Mouse (Mus musculus): ENCODE measurements around the gene E130114P18Rik.

DNA sequence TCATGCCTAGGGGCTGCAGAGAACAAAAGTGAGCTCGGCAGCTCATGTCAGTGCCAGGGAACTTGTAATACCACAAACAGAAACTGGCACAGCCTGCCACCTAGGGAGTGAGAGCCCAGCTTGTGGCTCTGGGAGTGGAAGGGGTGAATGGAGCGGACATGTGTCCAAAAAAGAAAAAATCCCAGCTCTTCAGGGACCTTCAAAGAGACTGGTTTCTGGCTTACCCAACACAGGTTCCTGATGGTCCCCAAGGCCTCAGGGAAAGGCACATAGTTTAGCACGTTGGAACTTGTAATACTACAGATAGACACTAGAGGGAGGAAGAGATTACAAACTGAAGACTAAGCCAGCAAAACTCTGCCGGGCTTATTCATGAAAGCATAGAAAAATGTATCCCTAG is 213.2 kb downstream of the E130114P18Rik start:
- TF ChIP-seq CTCF (IDR thresholded peaks at IDR 0.05; ENCODE audit: extremely low read depth, insufficient read length, insufficient replicate concordance, low read depth, low read length) (peak; percentile 24; the same call in 1 of the 2 replicates), POLR2A (IDR thresholded peaks at IDR 0.05; ENCODE audit: low read depth, low read length) (no peak)

Data from small intestine, adult 2 months (tissue).